In genomic region chr1:129464414-129464813, GRCm38 (mm10) we compare ENCODE assay signal across 22 mouse cellular contexts.
DNase-seq lines count a peak whose midpoint lies in the region; ATAC-seq lines count a peak whose summit lies in the region.
"Had no signal": no experiment of that assay in that cellular context is flagged by ENCODE, and none has a peak within 500 bp of the region (broad histone marks: within the 10 kb centered on the region; RNA-seq: fewer than 3 reads in every experiment).

No protein-coding gene starts in this region.

- no peaks in the 10 kb centered on the region for H3K27me3 ChIP-seq in hindbrain, embryonic 11.5 days (ENCODE audit: control insufficient read depth, insufficient read depth, low read length)
- no peaks in the 10 kb centered on the region for H3K27me3 ChIP-seq in hindbrain, embryonic 14.5 days (ENCODE audit: control insufficient read depth, insufficient read depth, low read length)
- H3K27me3 ChIP-seq in midbrain, embryonic 12.5 days: no peaks in the 10 kb centered on the region
- no peaks in the 10 kb centered on the region for H3K27me3 ChIP-seq in midbrain, embryonic 15.5 days (replicated peaks)
- H3K27me3 ChIP-seq in neural tube, embryonic 13.5 days: no peaks in the 10 kb centered on the region
- H3K27me3 ChIP-seq in neural tube, embryonic 15.5 days (replicated peaks): no peaks in the 10 kb centered on the region
- H3K27me3 ChIP-seq: embryonic facial prominence, embryonic 12.5 days; forebrain, embryonic 15.5 days; heart, embryonic 13.5 days had no signal

- no peak overlapping the region for H3K9ac ChIP-seq in hindbrain, embryonic 11.5 days (ENCODE audit: low read depth, low read length)
- no peak overlapping the region for H3K9ac ChIP-seq in hindbrain, embryonic 14.5 days
- H3K9ac ChIP-seq in midbrain, embryonic 12.5 days (replicated peaks): no peak overlapping the region
- no peak overlapping the region for H3K9ac ChIP-seq in midbrain, embryonic 15.5 days
- H3K9ac ChIP-seq in neural tube, embryonic 13.5 days: no peak overlapping the region
- H3K9ac ChIP-seq in neural tube, embryonic 15.5 days (replicated peaks): no peak overlapping the region
- H3K9ac ChIP-seq: embryonic facial prominence, embryonic 12.5 days; forebrain, embryonic 15.5 days; heart, embryonic 13.5 days had no signal

- H3K36me3 ChIP-seq in hindbrain, embryonic 11.5 days (ENCODE audit: control insufficient read depth, insufficient read depth, low read length): no peaks in the 10 kb centered on the region
- H3K36me3 ChIP-seq in hindbrain, embryonic 14.5 days (replicated peaks; ENCODE audit: control insufficient read depth, insufficient read depth): no peaks in the 10 kb centered on the region
- no peaks in the 10 kb centered on the region for H3K36me3 ChIP-seq in midbrain, embryonic 12.5 days
- H3K36me3 ChIP-seq in midbrain, embryonic 15.5 days (replicated peaks): no peaks in the 10 kb centered on the region
- H3K36me3 ChIP-seq in neural tube, embryonic 13.5 days: no peaks in the 10 kb centered on the region
- H3K36me3 ChIP-seq in neural tube, embryonic 15.5 days: no peaks in the 10 kb centered on the region
- H3K36me3 ChIP-seq: embryonic facial prominence, embryonic 12.5 days; forebrain, embryonic 15.5 days; G1E; heart, embryonic 13.5 days had no signal

- ATAC-seq in hindbrain, embryonic 11.5 days (ENCODE audit: low FRiP score): peak; percentile 64
- ATAC-seq in hindbrain, embryonic 14.5 days (ENCODE audit: low FRiP score): no peak
- peak; percentile 68; the same call in 1 of the 2 replicates for ATAC-seq in midbrain, embryonic 12.5 days (ENCODE audit: low FRiP score, low read depth)
- ATAC-seq in midbrain, embryonic 15.5 days (replicated peaks): no peak
- ATAC-seq in neural tube, embryonic 13.5 days (ENCODE audit: low read depth): peak; percentile 65
- no peak for ATAC-seq in neural tube, embryonic 15.5 days (ENCODE audit: low FRiP score)
- ATAC-seq: CD4-positive, CD25-positive, alpha-beta regulatory T cell, adult 4 months; forebrain, embryonic 15.5 days; hindbrain, embryonic 16.5 days had no signal

- no peak overlapping the region for H3K4me2 ChIP-seq in hindbrain, embryonic 11.5 days (replicated peaks; ENCODE audit: low read depth, low read length)
- H3K4me2 ChIP-seq in hindbrain, embryonic 14.5 days (replicated peaks): no peak overlapping the region
- no peak overlapping the region for H3K4me2 ChIP-seq in midbrain, embryonic 12.5 days (replicated peaks)
- no peak overlapping the region for H3K4me2 ChIP-seq in midbrain, embryonic 15.5 days
- no peak overlapping the region for H3K4me2 ChIP-seq in neural tube, embryonic 13.5 days
- no peak overlapping the region for H3K4me2 ChIP-seq in neural tube, embryonic 15.5 days
- H3K4me2 ChIP-seq: embryonic facial prominence, embryonic 12.5 days; forebrain, embryonic 15.5 days; heart, embryonic 13.5 days had no signal

- H3K4me1 ChIP-seq in hindbrain, embryonic 11.5 days (replicated peaks; ENCODE audit: control insufficient read depth, insufficient read depth, low read length): no peaks in the 10 kb centered on the region
- no peaks in the 10 kb centered on the region for H3K4me1 ChIP-seq in hindbrain, embryonic 14.5 days (replicated peaks; ENCODE audit: control insufficient read depth, insufficient read depth, low read length)
- H3K4me1 ChIP-seq in midbrain, embryonic 12.5 days: no peaks in the 10 kb centered on the region
- no peaks in the 10 kb centered on the region for H3K4me1 ChIP-seq in midbrain, embryonic 15.5 days
- no peaks in the 10 kb centered on the region; the same call in 1 of the 2 replicates for H3K4me1 ChIP-seq in neural tube, embryonic 13.5 days (replicated peaks)
- no peaks in the 10 kb centered on the region for H3K4me1 ChIP-seq in neural tube, embryonic 15.5 days
- H3K4me1 ChIP-seq: embryonic facial prominence, embryonic 12.5 days; forebrain, embryonic 15.5 days; heart, embryonic 13.5 days had no signal

- H3K9me3 ChIP-seq in hindbrain, embryonic 11.5 days (ENCODE audit: control insufficient read depth, low read length): no peaks in the 10 kb centered on the region
- no peaks in the 10 kb centered on the region for H3K9me3 ChIP-seq in hindbrain, embryonic 14.5 days (ENCODE audit: control insufficient read depth, low read length)
- no peaks in the 10 kb centered on the region for H3K9me3 ChIP-seq in midbrain, embryonic 12.5 days
- H3K9me3 ChIP-seq in midbrain, embryonic 15.5 days: no peaks in the 10 kb centered on the region
- no peaks in the 10 kb centered on the region for H3K9me3 ChIP-seq in neural tube, embryonic 13.5 days
- H3K9me3 ChIP-seq in neural tube, embryonic 15.5 days (replicated peaks): no peaks in the 10 kb centered on the region
- H3K9me3 ChIP-seq: embryonic facial prominence, embryonic 12.5 days; forebrain, embryonic 15.5 days; G1E; heart, embryonic 13.5 days had no signal

- WGBS in hindbrain, embryonic 11.5 days: 60% methylated on average over 2 of the region's 2 CpGs
- 45% methylated on average over 2 of the region's 2 CpGs for WGBS in hindbrain, embryonic 14.5 days
- 65% methylated on average over 2 of the region's 2 CpGs for WGBS in midbrain, embryonic 12.5 days
- 37% methylated on average over 2 of the region's 2 CpGs for whole genome bisulfite sequencing in midbrain, embryonic 15.5 days
- 36% methylated on average over 2 of the region's 2 CpGs for WGBS in neural tube, embryonic 13.5 days
- 37% methylated on average over 2 of the region's 2 CpGs for WGBS in neural tube, embryonic 15.5 days

- peak; percentile 9 for DNase-seq in hindbrain, embryonic 11.5 days (ENCODE audit: low spot score)
- DNase-seq in hindbrain, embryonic 14.5 days (ENCODE audit: low spot score): no peak
- no peak for DNase-seq in left cerebral cortex, adult 18-20 months (ENCODE audit: low spot score in 2 of 2)
- DNase-seq: adrenal gland, adult 8-10 months; adrenal gland, postnatal 36 days; B cell, adult 2 months; cerebellum, adult 11 months; cerebellum, adult 9-10 months; cerebellum, postnatal 25 days; gastrocnemius, postnatal 36 days; heart, adult 11 months; heart, postnatal 36 days had no signal

- no peak overlapping the region for H3K4me3 ChIP-seq in hindbrain, embryonic 11.5 days (ENCODE audit: low read depth, low read length)
- no peak overlapping the region for H3K4me3 ChIP-seq in hindbrain, embryonic 14.5 days (replicated peaks; ENCODE audit: low read length)
- no peak overlapping the region for H3K4me3 ChIP-seq in midbrain, embryonic 12.5 days
- no peak overlapping the region for H3K4me3 ChIP-seq in midbrain, embryonic 15.5 days
- H3K4me3 ChIP-seq in neural tube, embryonic 13.5 days: no peak overlapping the region
- no peak overlapping the region for H3K4me3 ChIP-seq in neural tube, embryonic 15.5 days (replicated peaks)
- H3K4me3 ChIP-seq: embryonic facial prominence, embryonic 12.5 days; forebrain, embryonic 15.5 days; heart, embryonic 13.5 days had no signal

- no peak overlapping the region for H3K27ac ChIP-seq in hindbrain, embryonic 11.5 days (ENCODE audit: low read depth, low read length)
- H3K27ac ChIP-seq in hindbrain, embryonic 14.5 days: no peak overlapping the region
- no peak overlapping the region for H3K27ac ChIP-seq in midbrain, embryonic 12.5 days (replicated peaks)
- no peak overlapping the region for H3K27ac ChIP-seq in midbrain, embryonic 15.5 days
- H3K27ac ChIP-seq in neural tube, embryonic 13.5 days (replicated peaks): peak overlapping the region; percentile 55; the same call in 1 of the 2 replicates
- no peak overlapping the region for H3K27ac ChIP-seq in neural tube, embryonic 15.5 days (replicated peaks)
- H3K27ac ChIP-seq: embryonic facial prominence, embryonic 12.5 days; forebrain, embryonic 15.5 days; heart, embryonic 13.5 days had no signal

Comparison
In these comparisons a context has a peak if more than half of its experiments do, and no peak if none do; other contexts are left out.
1. ATAC-seq: peak in hindbrain, embryonic 11.5 days (single experiment), midbrain, embryonic 12.5 days (single experiment) and neural tube, embryonic 13.5 days (single experiment); none in hindbrain, embryonic 14.5 days (single experiment), midbrain, embryonic 15.5 days (single experiment) and neural tube, embryonic 15.5 days (single experiment).